Mouse (Mus musculus) megakaryocyte, embryonic 14.5 days (primary cell): ENCODE results near the gene Map3k11.

ENCODE experiments used
- FLI1 ChIP-seq: IDR thresholded peaks from 2 replicates; pipeline ENCODE4 v1.6.1; 2012; ENCODE audit warnings: low read length, inconsistent platforms, mixed read lengths
- GATA1 ChIP-seq: IDR thresholded peaks from 3 replicates; pipeline ENCODE4 v1.6.1; 2012; ENCODE audit warnings: mixed read lengths, low read length, inconsistent platforms, borderline replicate concordance

DNA sequence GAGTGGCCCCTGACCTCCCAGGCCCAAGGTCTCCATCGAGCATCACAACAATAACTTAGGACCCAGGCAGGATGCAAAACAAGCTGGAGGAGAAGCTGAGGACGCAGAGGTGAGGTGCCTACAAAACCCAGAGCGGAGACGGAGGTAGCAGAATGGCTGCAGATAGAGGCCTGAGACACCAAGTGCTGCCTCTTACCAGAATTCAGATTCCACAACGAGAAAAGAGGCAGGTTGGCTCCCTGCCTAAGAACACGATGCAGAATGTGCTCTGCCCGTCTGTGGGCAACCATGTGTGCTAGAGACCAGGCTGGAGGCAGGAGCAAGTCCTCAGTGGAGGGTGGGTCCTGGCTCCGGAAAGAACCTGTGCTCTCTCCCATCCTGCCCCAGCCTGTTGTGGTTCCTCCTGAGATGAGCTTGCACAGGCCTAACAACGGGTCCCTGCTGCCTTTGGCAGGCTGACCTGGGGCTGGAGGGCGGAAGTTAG, 4.4 kb downstream of the Map3k11 start:
- no peak for TF ChIP-seq GATA1
- TF ChIP-seq FLI1 = no peak
